Mouse (Mus musculus) CH12.LX (cell line): ENCODE measurements around the gene Speg. TPM values are rescaled to one million over a fixed set of nuclear protein-coding genes. Genes with fewer than 3 reads are reported as not detected.

Experiments
- DNase-seq: peaks from one replicate; pipeline ENCODE4 v3.0.0-alpha.2; 2013; ENCODE audit errors: extremely low read depth
- H3K27ac ChIP-seq: 2 replicates; pipeline ENCODE4 v1.5.1; 2012; ENCODE audit warnings: low read depth, mild to moderate bottlenecking, control low read depth, moderate library complexity; ENCODE audit not compliant: insufficient read depth
- H3K27me3 ChIP-seq: replicated peaks from 2 replicates; pipeline ENCODE3; 2012; ENCODE audit warnings: inconsistent platforms
- H3K36me3 ChIP-seq, 2 experiments: replicated peaks in 1 of 2; 2 replicates each; pipeline versions ENCODE3 to v1.6.1; 2012; ENCODE audit warnings: inconsistent platforms in 1 of 2, low read length in 1 of 2, mild to moderate bottlenecking in 1 of 2, mixed read lengths in 1 of 2, moderate library complexity in 1 of 2; ENCODE audit not compliant: control insufficient read depth in 1 of 2, insufficient read depth in 1 of 2
- H3K4me1 ChIP-seq, 2 experiments: 2 replicates each; pipeline ENCODE4 v1.6.1; 2012; ENCODE audit warnings: inconsistent platforms in 1 of 2, moderate library complexity in 1 of 2; ENCODE audit not compliant: insufficient read depth in 2 of 2, control insufficient read depth in 1 of 2
- H3K4me2 ChIP-seq: 2 replicates; pipeline ENCODE4 v1.6.1; 2012; ENCODE audit warnings: low read depth, mild to moderate bottlenecking, control low read depth; ENCODE audit not compliant: poor library complexity, insufficient read depth, severe bottlenecking
- H3K4me3 ChIP-seq, 3 experiments: fragments of 150-350 bp in 1 of 3; sonication (generic) in 1 of 3; replicated peaks in 1 of 3; 2 replicates each; pipeline versions ENCODE3 to v1.5.1; 2011 to 2012; ENCODE audit warnings: low read depth in 2 of 3, low read length in 2 of 3, mild to moderate bottlenecking in 2 of 3, moderate library complexity in 2 of 3, control low read depth in 1 of 3, improper control_type of control experiment in 1 of 3, inconsistent platforms in 1 of 3, mixed read lengths in 1 of 3; ENCODE audit not compliant: poor library complexity in 1 of 3
- H3K79me2 ChIP-seq: replicated peaks from 2 replicates; pipeline ENCODE4 v1.6.1; 2012; ENCODE audit warnings: mild to moderate bottlenecking, moderate library complexity; ENCODE audit not compliant: control insufficient read depth, poor library complexity, insufficient read depth, severe bottlenecking; ENCODE audit errors: extremely low read depth
- H3K9ac ChIP-seq: 2 replicates; pipeline ENCODE4 v1.6.1; 2012; ENCODE audit warnings: low read depth, mild to moderate bottlenecking, control low read depth, moderate library complexity; ENCODE audit not compliant: insufficient read depth
- H3K9me3 ChIP-seq: replicated peaks from 2 replicates; pipeline ENCODE3; 2012; ENCODE audit warnings: low read length, inconsistent platforms, mixed read lengths
- BHLHE40 ChIP-seq: IDR thresholded peaks from 2 replicates; pipeline ENCODE4 v1.6.1; 2011; ENCODE audit warnings: mild to moderate bottlenecking, low read depth, low read length, improper control_type of control experiment
- CHD2 ChIP-seq: IDR thresholded peaks from 2 replicates; pipeline ENCODE4 v1.6.1; 2011; ENCODE audit warnings: low read length, improper control_type of control experiment
- CTCF ChIP-seq, 2 experiments: IDR thresholded peaks in 1 of 2; conservative IDR thresholded peaks in 1 of 2; 2 replicates each; pipeline ENCODE4 v1.5.1; 2011 to 2012; ENCODE audit warnings: low read depth in 2 of 2, low read length in 2 of 2, improper control_type of control experiment in 1 of 2, inconsistent platforms in 1 of 2, mild to moderate bottlenecking in 1 of 2, moderate library complexity in 1 of 2
- E2F4 ChIP-seq: IDR thresholded peaks from 2 replicates; pipeline ENCODE4 v1.6.1; 2011; ENCODE audit warnings: low read depth, low read length, improper control_type of control experiment; ENCODE audit not compliant: insufficient replicate concordance
- GABPA ChIP-seq: IDR thresholded peaks from 2 replicates; pipeline ENCODE4 v1.6.1; 2012; ENCODE audit warnings: low read depth, low read length, improper control_type of control experiment, inconsistent platforms; ENCODE audit not compliant: insufficient replicate concordance
- IRF4 ChIP-seq: IDR thresholded peaks from 2 replicates; pipeline ENCODE4 v1.6.1; 2014; ENCODE audit warnings: low read depth, mild to moderate bottlenecking, inconsistent platforms, low read length, improper control_type of control experiment
- JUN ChIP-seq: IDR thresholded peaks from 2 replicates; pipeline ENCODE4 v1.6.1; 2011; ENCODE audit warnings: low read depth, mild to moderate bottlenecking, low read length, improper control_type of control experiment, moderate library complexity; ENCODE audit not compliant: insufficient read depth
- MAFK ChIP-seq: IDR thresholded peaks from 2 replicates; pipeline ENCODE4 v1.6.1; 2011; ENCODE audit warnings: low read length, improper control_type of control experiment; ENCODE audit not compliant: insufficient replicate concordance
- MAZ ChIP-seq: IDR thresholded peaks from 2 replicates; pipeline ENCODE4 v1.6.1; 2012; ENCODE audit warnings: low read depth, mild to moderate bottlenecking, inconsistent platforms, low read length, improper control_type of control experiment, moderate library complexity
- MEF2A ChIP-seq: IDR thresholded peaks from 2 replicates; pipeline ENCODE4 v1.6.1; 2014; ENCODE audit warnings: low read depth, mild to moderate bottlenecking, inconsistent platforms, low read length, improper control_type of control experiment, borderline replicate concordance
- NELFE ChIP-seq: IDR thresholded peaks from 2 replicates; pipeline ENCODE4 v1.6.1; 2011; ENCODE audit warnings: low read depth, low read length, improper control_type of control experiment
- NRF1 ChIP-seq: IDR thresholded peaks from 2 replicates; pipeline ENCODE4 v1.6.1; 2014; ENCODE audit warnings: low read depth, mild to moderate bottlenecking, inconsistent platforms, low read length, improper control_type of control experiment, moderate library complexity
- RAD21 ChIP-seq: IDR thresholded peaks from 2 replicates; pipeline ENCODE4 v1.6.1; 2011; ENCODE audit warnings: low read depth, mild to moderate bottlenecking, low read length, improper control_type of control experiment, moderate library complexity
- RCOR1 ChIP-seq: conservative IDR thresholded peaks from 2 replicates; pipeline ENCODE4 v1.6.1; 2012; ENCODE audit warnings: low read depth, mild to moderate bottlenecking, inconsistent platforms, low read length, improper control_type of control experiment
- TBP ChIP-seq: conservative IDR thresholded peaks from 2 replicates; pipeline ENCODE4 v1.6.1; 2011; ENCODE audit warnings: low read depth, low read length, improper control_type of control experiment
- TCF12 ChIP-seq: IDR thresholded peaks from 2 replicates; pipeline ENCODE4 v1.6.1; 2014; ENCODE audit warnings: low read depth, mild to moderate bottlenecking, inconsistent platforms, low read length, improper control_type of control experiment
- UBTF ChIP-seq: IDR thresholded peaks from 2 replicates; pipeline ENCODE4 v1.6.1; 2012; ENCODE audit warnings: low read depth, mild to moderate bottlenecking, inconsistent platforms, low read length, improper control_type of control experiment, moderate library complexity
- ZKSCAN1 ChIP-seq: IDR thresholded peaks from 2 replicates; pipeline ENCODE4 v1.6.1; 2012; ENCODE audit warnings: low read depth, inconsistent platforms, low read length, improper control_type of control experiment, borderline replicate concordance
- ZNF384 ChIP-seq: IDR thresholded peaks from 2 replicates; pipeline ENCODE4 v1.6.1; 2012; ENCODE audit warnings: low read depth, low read length, improper control_type of control experiment, inconsistent platforms
- dilution Hi-C: fragments of 300-500 bp; cut with MboI; formaldehyde crosslinking; loops from 2 replicates; pipeline ENCODE4 v1.14.3; 2020; ENCODE audit warnings: low sequenced_read_pairs; ENCODE audit not compliant: extremely low pct_unique_long_range_greater_than_20kb, extremely low pct_ligation_motif_present
- in situ Hi-C: fragments of 300-500 bp; cut with MboI; formaldehyde crosslinking; loops from 3 replicates; pipeline ENCODE4 v1.14.3; 2019; ENCODE audit warnings: low sequenced_read_pairs, low pct_ligation_motif_present, low pct_unique_long_range_greater_than_20kb, mixed read lengths
- polyA plus RNA-seq: library from polyadenylated mRNA; unstranded; fragments of >175 nt; gene quantifications from 2 replicates; pipeline ENCODE4 v1.2.1, GENCODE M21; 2012; ENCODE audit warnings: low read depth; ENCODE audit not compliant: insufficient read length
- total RNA-seq, 2 experiments: library from RNA; depleted of rRNA; stranded (reverse); fragments of 300-350 nt in 1 of 2; fragments of >200 nt in 1 of 2; gene quantifications; 2 replicates each; pipeline ENCODE4 v1.2.3; 2012 to 2014

The Speg gene
- total and polyA plus RNA-seq, 3 experiments, result 13.1 to 30.7 (median 18.8) TPM

DNA sequence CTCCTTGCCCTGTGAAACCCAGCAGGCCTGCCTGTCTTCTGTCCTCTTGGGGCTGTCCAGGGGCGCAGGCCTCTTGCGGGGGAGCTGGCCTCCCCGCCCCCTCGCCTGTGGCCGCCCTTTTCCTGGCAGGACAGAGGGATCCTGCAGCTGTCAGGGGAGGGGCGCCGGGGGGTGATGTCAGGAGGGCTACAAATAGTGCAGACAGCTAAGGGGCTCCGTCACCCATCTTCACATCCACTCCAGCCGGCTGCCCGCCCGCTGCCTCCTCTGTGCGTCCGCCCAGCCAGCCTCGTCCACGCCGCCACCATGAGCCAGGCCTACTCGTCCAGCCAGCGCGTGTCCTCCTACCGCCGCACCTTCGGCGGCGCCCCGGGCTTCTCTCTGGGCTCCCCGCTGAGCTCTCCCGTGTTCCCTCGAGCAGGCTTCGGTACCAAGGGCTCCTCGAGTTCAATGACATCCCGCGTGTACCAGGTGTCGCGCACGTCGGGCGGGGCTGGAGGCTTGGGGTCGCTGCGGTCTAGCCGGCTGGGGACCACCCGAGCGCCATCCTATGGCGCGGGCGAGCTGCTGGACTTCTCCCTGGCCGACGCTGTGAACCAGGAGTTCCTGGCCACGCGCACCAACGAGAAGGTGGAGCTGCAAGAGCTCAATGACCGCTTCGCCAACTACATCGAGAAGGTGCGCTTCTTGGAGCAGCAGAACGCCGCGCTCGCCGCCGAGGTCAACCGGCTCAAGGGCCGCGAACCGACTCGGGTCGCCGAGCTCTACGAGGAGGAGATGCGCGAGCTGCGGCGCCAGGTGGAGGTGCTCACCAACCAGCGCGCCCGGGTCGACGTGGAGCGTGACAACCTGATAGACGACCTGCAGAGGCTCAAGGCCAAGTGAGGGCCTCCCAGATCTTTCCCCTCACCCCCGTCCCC, 14.7 kb upstream of the Speg start, which contains the start of gene Des:
TSS of gene Des (plus strand) at position 218 of the 920 bp plus-strand sequence.
- no peak for DNase-seq
- Histone ChIP-seq H3K4me3 (no peak within 1 kb of the TSS), H3K9ac (no peak within 1 kb of the TSS), H3K27me3 (no peaks in the 10 kb centered on the region), H3K4me2 (no peak within 1 kb of the TSS), H3K9me3 (peaks cover 3% of the 10 kb centered on the region), H3K27ac (no peak within 1 kb of the TSS), H3K36me3 (peaks cover 0 to 14% of the 10 kb centered on the region in 2 experiments), H3K4me1 (peaks cover 4 to 24% of the 10 kb centered on the region in 2 experiments; a peak in 3 of 4 replicates), H3K79me2 (no peaks in the 10 kb centered on the region)
- in situ Hi-C loops, result no loop called here
- TF ChIP-seq UBTF (no peak), MAFK (no peak), TCF12 (no peak), RAD21 (no peak), CTCF (conservative IDR thresholded peaks at IDR 0.05 in 1 of 2, IDR thresholded peaks at IDR 0.05 in 1 of 2; ENCODE audit: low read depth in 2 of 2, low read length in 2 of 2) (no peak), MAZ (no peak), RCOR1 (no peak), ZNF384 (no peak), NELFE (no peak), TBP (no peak), JUN (no peak), CHD2 (no peak), IRF4 (no peak), ZKSCAN1 (no peak), NRF1 (no peak), BHLHE40 (no peak), MEF2A (no peak)
- dilution Hi-C loops, result no loop called here

DNA sequence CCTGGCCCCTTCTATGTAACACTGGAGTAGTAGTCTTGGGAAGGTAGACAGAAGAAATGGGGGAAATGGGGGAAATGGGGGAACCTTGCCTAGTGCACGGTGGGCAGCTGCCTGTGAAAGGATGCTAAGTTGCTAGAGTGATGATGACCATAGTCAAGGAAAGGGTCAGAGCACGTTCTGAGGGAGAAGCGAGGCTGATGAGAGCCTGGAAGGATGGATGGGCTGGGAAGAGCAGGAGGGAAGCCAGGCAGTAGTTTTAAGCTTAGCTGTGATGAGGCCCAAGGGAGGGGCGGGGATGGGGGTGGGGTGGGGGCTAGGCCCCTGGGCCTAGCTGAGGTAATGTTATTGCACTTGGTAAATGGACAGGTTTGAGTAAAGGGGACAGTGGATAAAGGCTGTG, 14.0 kb upstream of the Speg start:
- H3K4me3 ChIP-seq, result no peak overlapping the region
- H3K27ac ChIP-seq, result no peak overlapping the region
- peaks cover 0 to 16% of the 10 kb centered on the region in 2 experiments for H3K36me3 ChIP-seq
- H3K9me3 ChIP-seq, result peaks cover 3% of the 10 kb centered on the region
- no peaks in the 10 kb centered on the region for H3K27me3 ChIP-seq
- H3K79me2 ChIP-seq, result no peaks in the 10 kb centered on the region
- DNase-seq, result no peak
- H3K4me2 ChIP-seq, result no peak overlapping the region
- dilution Hi-C loops (no loop called here), in situ Hi-C loops (no loop called here)
- TF ChIP-seq GABPA, result no peak
- no peak for TF ChIP-seq E2F4
- no peak overlapping the region for H3K9ac ChIP-seq
- H3K4me1 ChIP-seq, result peaks cover 4 to 17% of the 10 kb centered on the region in 2 experiments; a peak in 3 of 4 replicates
